Mouse (Mus musculus) stomach, postnatal 0 days (tissue): ENCODE measurements around the gene Nutf2. TPM values are rescaled to one million over a fixed set of nuclear protein-coding genes. Genes with fewer than 3 reads are reported as not detected.

Source experiments
- ATAC-seq: fragments of 200-750 bp; cut with Nextera tagmentation; 2 replicates; pipeline ENCODE4 v1.8.0; 2017; ENCODE audit not compliant: low FRiP score, low TSS enrichment
- DNase-seq: peaks from one replicate; pipeline ENCODE4 v3.0.0-alpha.2; 2016; ENCODE audit warnings: low spot score
- H3K27ac ChIP-seq: fragments of 300-500 bp; sonication (generic); replicated peaks from 2 replicates; pipeline ENCODE4 v1.5.1; 2014; ENCODE audit warnings: mild to moderate bottlenecking, control low read depth
- H3K27me3 ChIP-seq: fragments of 300-500 bp; sonication (generic); 2 replicates; pipeline ENCODE4 v1.6.1; 2014; ENCODE audit warnings: low read length; ENCODE audit not compliant: control insufficient read depth, insufficient read depth
- H3K36me3 ChIP-seq: fragments of 300-500 bp; sonication (generic); 2 replicates; pipeline ENCODE4 v1.6.1; 2014; ENCODE audit warnings: low read length, mixed read lengths; ENCODE audit not compliant: control insufficient read depth, insufficient read depth
- H3K4me1 ChIP-seq: fragments of 300-500 bp; sonication (generic); replicated peaks from 2 replicates; pipeline ENCODE4 v1.6.1; 2014; ENCODE audit warnings: antibody characterized with exemption; ENCODE audit not compliant: control insufficient read depth, insufficient read depth
- H3K4me2 ChIP-seq: fragments of 300-500 bp; sonication (generic); replicated peaks from 2 replicates; pipeline ENCODE4 v1.6.1; 2014; ENCODE audit warnings: low read depth, mild to moderate bottlenecking, control low read depth, moderate library complexity
- H3K4me3 ChIP-seq: fragments of 300-500 bp; sonication (generic); 2 replicates; pipeline ENCODE4 v1.5.1; 2014; ENCODE audit warnings: low read depth, low read length, control low read depth
- H3K9ac ChIP-seq: fragments of 300-500 bp; sonication (generic); 2 replicates; pipeline ENCODE4 v1.6.1; 2014; ENCODE audit warnings: mild to moderate bottlenecking, low read length, control low read depth, mixed read lengths
- H3K9me3 ChIP-seq: fragments of 300-500 bp; sonication (generic); 2 replicates; pipeline ENCODE4 v1.6.1; 2016; ENCODE audit warnings: low read length; ENCODE audit not compliant: control insufficient read depth
- CTCF ChIP-seq: IDR thresholded peaks from 2 replicates; pipeline ENCODE4 v1.5.1; 2016; ENCODE audit warnings: antibody characterized with exemption, low read depth, mild to moderate bottlenecking, moderate library complexity
- EP300 ChIP-seq: optimal IDR thresholded peaks from 2 replicates; pipeline ENCODE3; 2016; ENCODE audit warnings: antibody characterized with exemption
- WGBS: fragments of 180-500 bp; shearing (Covaris S2); extraction: QIAGEN DNeasy Blood & Tissue Kit; methylation state at CpG from one replicate; pipeline ENCODE4 v1.1.7; 2014; 5-methylcytosine and 5-hydroxymethylcytosine counted together
- polyA plus RNA-seq: library from polyadenylated mRNA; unstranded; fragments of >200 nt; fragmentation: Nextera tagmentation; extraction: Ambion mirVana; gene quantifications from 2 replicates; pipeline ENCODE4 v1.2.1, GENCODE M21; 2015

Gene Nutf2
- polyA plus RNA-seq, 1 experiment from 2014 or later, result 103 TPM

- no peak overlapping the region for H3K27ac ChIP-seq
- WGBS, result 80% methylated on average over 12 of the region's 12 CpGs
- no peak overlapping the region; the same call in 1 of the 2 replicates for H3K4me2 ChIP-seq
- H3K9ac ChIP-seq, result no peak overlapping the region; the same call in 1 of the 2 replicates
- no peaks in the 10 kb centered on the region; the same call in 1 of the 2 replicates for H3K36me3 ChIP-seq
- DNase-seq, result no peak
- H3K4me1 ChIP-seq, result peaks cover 4% of the 10 kb centered on the region; the same call in 1 of the 2 replicates
- H3K27me3 ChIP-seq, result no peaks in the 10 kb centered on the region
- H3K4me3 ChIP-seq, result peak overlapping the region; percentile 55; the same call in 1 of the 2 replicates
- TF ChIP-seq EP300, result no peak
- no peak for TF ChIP-seq CTCF
- no peak for ATAC-seq
- no peaks in the 10 kb centered on the region for H3K9me3 ChIP-seq
These were observed 8.1 kb upstream of the Nutf2 start for GRCm38 (mm10) chr8:105852146-105852729.

- no peak within 1 kb of the TSS for H3K27ac ChIP-seq
- H3K27me3 ChIP-seq, result no peaks in the 10 kb centered on the region
- 88% methylated on average over 3 of the region's 3 CpGs for WGBS
- no peak for ATAC-seq
- H3K9ac ChIP-seq, result no peak within 1 kb of the TSS
- DNase-seq, result no peak
- H3K9me3 ChIP-seq, result no peaks in the 10 kb centered on the region
- no peaks in the 10 kb centered on the region; the same call in 1 of the 2 replicates for H3K36me3 ChIP-seq
- H3K4me1 ChIP-seq, result peaks cover 4% of the 10 kb centered on the region; the same call in 1 of the 2 replicates
- H3K4me2 ChIP-seq, result no peak within 1 kb of the TSS
- no peak within 1 kb of the TSS for H3K4me3 ChIP-seq
- no peak for TF ChIP-seq CTCF
- no peak for TF ChIP-seq EP300
These were observed 7.2 kb upstream of the Nutf2 start, which contains the start of gene Cenpt for GRCm38 (mm10) chr8:105853178-105853577. Gene Cenpt (minus strand): TSS chr8:105853278.

DNA sequence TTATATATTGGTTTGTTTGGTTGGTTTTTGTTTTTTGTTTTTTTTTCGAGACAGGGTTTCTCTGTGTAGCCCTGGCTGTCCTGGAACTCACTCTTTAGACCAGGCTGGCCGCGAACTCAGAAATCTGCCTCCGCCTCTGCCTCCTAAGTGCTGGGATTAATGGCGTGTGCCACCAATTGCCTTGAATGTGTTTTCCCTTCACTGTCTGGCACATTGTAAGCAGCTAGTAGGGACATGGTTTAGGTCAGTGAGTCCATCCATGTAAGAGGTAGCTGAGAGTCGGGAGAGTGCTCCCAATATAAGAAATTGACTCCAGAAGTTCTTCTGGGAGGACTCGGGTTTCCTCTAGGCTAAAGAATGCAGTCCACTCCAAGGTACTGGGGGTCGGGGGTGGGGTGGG is 6.1 kb upstream of the Nutf2 start:
- Histone ChIP-seq H3K4me1 (peaks cover 4% of the 10 kb centered on the region; the same call in 1 of the 2 replicates), H3K36me3 (no peaks in the 10 kb centered on the region)

DNA sequence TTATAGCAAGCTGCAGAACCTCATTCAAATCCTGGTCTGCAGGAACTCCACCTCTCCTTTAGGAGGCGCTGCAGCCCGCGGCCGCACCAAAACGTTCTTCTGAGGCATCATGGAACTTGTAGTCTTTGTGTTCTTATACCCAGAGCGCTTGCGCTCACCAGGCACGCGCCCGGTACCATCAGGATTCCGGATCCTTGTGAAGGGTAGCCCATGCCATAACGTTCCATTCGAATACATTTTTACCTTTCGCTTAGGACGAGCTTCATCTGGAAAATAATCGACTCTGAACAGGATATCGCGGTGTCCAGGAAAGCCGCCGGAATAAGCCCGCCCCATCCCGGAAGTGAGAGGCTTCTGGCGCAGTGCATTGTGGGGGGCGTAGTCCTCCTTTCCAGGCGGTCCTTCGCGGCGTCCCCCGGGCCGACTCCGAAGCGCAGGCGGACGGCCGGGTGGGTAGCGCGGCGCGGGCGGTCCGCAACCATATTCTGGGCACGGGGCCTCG is 5.6 kb upstream of the Nutf2 start, which contains the start of gene Thap11:
Gene Thap11 (plus strand): TSS at position 418 of the 502 bp plus-strand sequence.
- Histone ChIP-seq H3K9me3 (no peaks in the 10 kb centered on the region), H3K4me2 (peak within 1 kb of the TSS; percentile 97), H3K27ac (peak within 1 kb of the TSS; percentile 91), H3K27me3 (no peaks in the 10 kb centered on the region), H3K4me1 (peaks cover 4% of the 10 kb centered on the region; the same call in 1 of the 2 replicates), H3K9ac (peak within 1 kb of the TSS; percentile 79), H3K4me3 (peak within 1 kb of the TSS; percentile 73), H3K36me3 (no peaks in the 10 kb centered on the region)
- ATAC-seq, result peak; percentile 94
- WGBS, result under 1% methylated on average over 43 of the region's 43 CpGs
- peak; percentile 96 for DNase-seq
- TF ChIP-seq CTCF (peak; percentile 87), EP300 (peak; percentile 47)

More for the DNA sequence above, 6.1 kb upstream of the Nutf2 start:
- Histone ChIP-seq H3K9me3 (no peaks in the 10 kb centered on the region), H3K27me3 (no peaks in the 10 kb centered on the region), H3K9ac (no peak overlapping the region), H3K27ac (peak overlapping the region; percentile 56; the same call in 1 of the 2 replicates), H3K4me3 (peak overlapping the region; percentile 73; the same call in 1 of the 2 replicates), H3K4me2 (peak overlapping the region; percentile 97)
- WGBS, result 24% methylated on average over 8 of the region's 8 CpGs
- ATAC-seq (no peak), DNase-seq (no peak)
- TF ChIP-seq EP300 (no peak), CTCF (no peak)

DNA sequence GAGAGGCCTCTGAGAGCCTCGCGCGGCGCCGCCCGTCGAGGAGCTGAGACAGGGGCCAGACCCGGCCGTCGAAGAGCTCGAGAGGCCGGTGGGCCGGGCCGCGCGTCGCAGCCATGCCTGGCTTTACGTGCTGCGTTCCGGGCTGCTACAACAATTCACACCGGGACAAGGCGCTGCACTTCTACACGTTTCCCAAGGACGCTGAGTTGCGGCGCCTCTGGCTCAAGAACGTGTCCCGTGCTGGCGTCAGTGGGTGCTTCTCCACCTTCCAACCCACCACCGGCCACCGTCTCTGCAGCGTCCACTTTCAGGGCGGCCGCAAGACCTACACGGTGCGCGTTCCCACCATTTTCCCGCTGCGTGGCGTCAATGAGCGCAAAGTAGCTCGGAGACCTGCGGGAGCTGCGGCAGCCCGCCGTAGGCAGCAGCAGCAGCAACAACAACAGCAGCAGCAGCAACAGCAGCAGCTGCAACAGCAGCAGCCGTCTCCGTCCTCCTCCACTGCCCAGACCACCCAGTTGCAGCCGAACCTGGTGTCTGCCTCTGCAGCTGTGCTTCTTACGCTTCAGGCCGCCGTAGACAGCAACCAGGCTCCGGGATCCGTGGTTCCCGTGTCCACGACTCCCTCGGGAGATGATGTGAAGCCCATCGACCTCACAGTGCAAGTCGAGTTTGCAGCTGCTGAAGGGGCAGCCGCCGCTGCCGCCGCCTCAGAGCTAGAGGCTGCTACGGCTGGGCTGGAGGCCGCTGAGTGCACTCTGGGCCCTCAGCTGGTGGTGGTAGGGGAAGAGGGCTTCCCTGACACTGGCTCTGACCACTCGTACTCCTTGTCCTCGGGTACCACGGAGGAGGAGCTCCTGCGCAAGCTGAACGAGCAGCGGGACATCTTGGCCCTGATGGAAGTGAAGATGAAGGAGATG is 4.9 kb upstream of the Nutf2 start:
- Histone ChIP-seq H3K4me2 (peak overlapping the region; percentile 97), H3K4me3 (peak overlapping the region; percentile 73), H3K9ac (peak overlapping the region; percentile 79), H3K27me3 (no peaks in the 10 kb centered on the region), H3K9me3 (no peaks in the 10 kb centered on the region), H3K27ac (peak overlapping the region; percentile 91), H3K4me1 (peaks cover 2% of the 10 kb centered on the region; the same call in 1 of the 2 replicates), H3K36me3 (no peaks in the 10 kb centered on the region)
- DNase-seq (no peak), ATAC-seq (peak; percentile 63)
- TF ChIP-seq EP300 (no peak), CTCF (peak; percentile 29; the same call in 1 of the 2 replicates)
- under 1% methylated on average over 64 of the region's 71 CpGs for WGBS
